Mouse (Mus musculus) bone marrow, adult 2 months (tissue): ENCODE data around the gene Vti1a.

ENCODE experiments used
- CTCF ChIP-seq: fragments of 200-500 bp; IDR thresholded peaks from 2 replicates; pipeline ENCODE4 v1.5.1; 2011; ENCODE audit warnings: low read length, control low read depth; ENCODE audit not compliant: control insufficient read depth, insufficient read depth
- POLR2A ChIP-seq: fragments of 200-500 bp; IDR thresholded peaks from 2 replicates; pipeline ENCODE4 v1.6.1; 2011; ENCODE audit warnings: low read depth, mild to moderate bottlenecking, control low read depth, low read length, borderline replicate concordance; ENCODE audit not compliant: control insufficient read depth

DNA sequence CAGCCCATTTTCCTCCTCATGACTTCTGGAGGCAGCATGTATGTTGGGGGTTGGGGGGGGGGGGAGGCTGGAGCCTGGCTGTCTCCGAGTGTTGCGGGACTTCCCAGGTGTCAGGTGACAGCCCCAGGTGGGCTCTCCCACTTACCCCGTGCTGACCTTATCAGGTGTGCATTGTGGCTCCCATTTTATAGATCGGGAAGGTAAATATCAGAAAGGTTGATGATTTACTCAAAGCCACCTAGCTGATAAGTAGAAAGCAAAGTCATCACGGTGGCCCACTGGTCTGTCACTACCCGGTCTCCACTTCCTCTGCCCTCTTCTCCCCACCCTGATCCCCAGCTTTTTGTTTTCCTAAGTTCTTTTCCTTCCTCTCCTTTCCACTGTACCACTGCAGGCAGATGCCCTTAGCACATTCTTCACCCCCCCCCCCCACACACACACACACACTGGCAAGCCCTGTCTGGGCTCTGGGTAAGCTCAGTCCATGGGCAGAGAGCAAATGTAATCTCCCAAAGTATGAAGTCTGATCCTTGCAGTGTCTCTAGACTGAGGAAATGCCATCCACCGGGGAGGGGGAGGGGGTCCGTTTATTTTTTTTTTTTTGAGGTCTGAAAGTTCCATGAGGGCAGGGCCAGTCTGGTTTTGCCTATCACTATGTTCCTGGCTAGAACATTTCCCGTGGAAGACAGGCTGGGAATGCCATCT, 280.0 kb downstream of the Vti1a start:
- TF ChIP-seq CTCF: no peak
- no peak for TF ChIP-seq POLR2A
